Mouse (Mus musculus) liver, adult 2 months (tissue): ENCODE data around the gene Fam32a. TPM values are rescaled to one million over a fixed set of nuclear protein-coding genes. Genes with fewer than 3 reads are reported as not detected.

ENCODE experiments used
- DNase-seq: peaks from one replicate; pipeline ENCODE4 v3.0.0-alpha.2; 2011; ENCODE audit warnings: low read depth, low spot score; ENCODE audit errors: extremely low read depth
- H3K27ac ChIP-seq: fragments of 200-500 bp; replicated peaks from 2 replicates; pipeline ENCODE4 v1.5.1; 2012; ENCODE audit warnings: low read depth, mild to moderate bottlenecking, control low read depth, inconsistent platforms, low read length; ENCODE audit not compliant: insufficient read depth
- H3K27me3 ChIP-seq: fragments of 200-500 bp; 2 replicates; pipeline ENCODE4 v1.6.1; 2012; ENCODE audit warnings: mild to moderate bottlenecking, moderate library complexity, low read length, inconsistent platforms; ENCODE audit not compliant: control insufficient read depth, insufficient read depth
- H3K36me3 ChIP-seq: fragments of 200-500 bp; 2 replicates; pipeline ENCODE4 v1.6.1; 2012; ENCODE audit warnings: low read length, inconsistent platforms; ENCODE audit not compliant: control insufficient read depth, insufficient read depth
- H3K4me1 ChIP-seq: fragments of 200-500 bp; 2 replicates; pipeline ENCODE4 v1.6.1; 2011; ENCODE audit warnings: low read length; ENCODE audit not compliant: control insufficient read depth, insufficient read depth
- H3K4me3 ChIP-seq: fragments of 200-500 bp; 2 replicates; pipeline ENCODE4 v1.5.1; 2011; ENCODE audit warnings: low read depth, mild to moderate bottlenecking, control low read depth, low read length, moderate library complexity; ENCODE audit not compliant: insufficient read depth
- H3K79me2 ChIP-seq: fragments of 200-500 bp; 2 replicates; pipeline ENCODE4 v1.6.1; 2012; ENCODE audit warnings: inconsistent platforms, mild to moderate bottlenecking, low read length, moderate library complexity; ENCODE audit not compliant: control insufficient read depth, insufficient read depth
- H3K9ac ChIP-seq: fragments of 200-500 bp; 2 replicates; pipeline ENCODE4 v1.6.1; 2012; ENCODE audit warnings: low read depth, mild to moderate bottlenecking, control low read depth, inconsistent platforms, low read length
- CTCF ChIP-seq: fragments of 200-500 bp; IDR thresholded peaks from 2 replicates; pipeline ENCODE4 v1.5.1; 2011; ENCODE audit warnings: low read depth, low read length, control low read depth
- POLR2A ChIP-seq: fragments of 200-500 bp; IDR thresholded peaks from 2 replicates; pipeline ENCODE4 v1.6.1; 2011; ENCODE audit warnings: low read length, control low read depth; ENCODE audit not compliant: insufficient read depth; ENCODE audit errors: extremely low read depth
- WGBS: fragments of 180-500 bp; shearing (Covaris S2); methylation state at CpG from one replicate; pipeline ENCODE4 v1.1.7; 2018; 5-methylcytosine and 5-hydroxymethylcytosine counted together
- polyA plus RNA-seq: library from polyadenylated mRNA; depleted of rRNA; stranded (reverse); fragments of >200 nt; gene quantifications from 2 replicates; pipeline ENCODE4 v1.2.3, GENCODE M21; 2012
- total RNA-seq: library from RNA; depleted of rRNA; stranded (reverse); fragments of >200 nt; gene quantifications from 2 replicates; pipeline ENCODE4 v1.2.3, GENCODE M21; 2014

The Fam32a gene
- total and polyA plus RNA-seq, 2 experiments: 18.8 to 28.6 TPM

DNA sequence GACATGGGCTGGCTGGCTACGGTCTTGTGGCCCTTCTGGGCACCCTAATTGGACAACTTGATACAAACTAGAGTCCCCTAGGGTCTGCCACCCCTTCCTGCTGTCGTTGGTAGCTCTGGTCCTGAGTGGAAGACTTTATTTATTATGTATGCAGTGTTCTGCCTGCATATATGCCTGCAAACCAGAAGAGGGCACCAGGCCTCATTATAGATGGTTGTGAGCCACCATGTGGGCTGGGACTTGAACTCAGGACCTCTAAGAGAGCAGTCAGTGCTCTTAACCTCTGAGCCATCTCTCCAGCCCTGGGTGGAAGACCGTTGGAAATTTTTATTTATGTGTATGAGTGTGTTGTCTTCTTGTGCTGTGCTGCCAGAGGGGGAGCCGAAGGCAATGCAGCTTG lies 1.2 kb downstream of the Fam32a start:
- Histone ChIP-seq H3K36me3 (peaks cover 4% of the 10 kb centered on the region; the same call in 1 of the 2 replicates), H3K4me1 (peaks cover 8% of the 10 kb centered on the region), H3K79me2 (no peaks in the 10 kb centered on the region), H3K4me3 (no peak overlapping the region), H3K9ac (peak overlapping the region; percentile 15), H3K27me3 (no peaks in the 10 kb centered on the region), H3K27ac (no peak overlapping the region; the same call in 1 of the 2 replicates)
- WGBS: 49% methylated on average over 4 of the region's 4 CpGs
- peak; percentile 43 for DNase-seq
- TF ChIP-seq CTCF (no peak; the same call in 1 of the 2 replicates), POLR2A (no peak)

- Histone ChIP-seq H3K4me1 (peaks cover 3% of the 10 kb centered on the region; the same call in 1 of the 2 replicates), H3K27ac (no peak overlapping the region), H3K4me3 (no peak overlapping the region), H3K9ac (no peak overlapping the region), H3K27me3 (no peaks in the 10 kb centered on the region), H3K79me2 (no peaks in the 10 kb centered on the region), H3K36me3 (peaks cover 4% of the 10 kb centered on the region; the same call in 1 of the 2 replicates)
- peak; percentile 71 for DNase-seq
- 33% methylated on average over 5 of the region's 5 CpGs for whole genome bisulfite sequencing
- TF ChIP-seq POLR2A (no peak), CTCF (no peak)
Measured at GRCm38 (mm10) chr8:72222656-72223055, 3.1 kb downstream of the Fam32a start.

GRCm38 (mm10) chr8:72239499-72240402 lies 20.2 kb downstream of the Fam32a start, which contains the start of gene Ap1m1:
Ap1m1 (plus strand) TSS chr8:72240018.
- Histone ChIP-seq H3K4me1 (peaks cover 14% of the 10 kb centered on the region), H3K27me3 (no peaks in the 10 kb centered on the region), H3K9ac (peak within 1 kb of the TSS; percentile 73), H3K36me3 (no peaks in the 10 kb centered on the region), H3K27ac (peak within 1 kb of the TSS; percentile 68), H3K4me3 (peak within 1 kb of the TSS; percentile 69), H3K79me2 (peaks cover 12% of the 10 kb centered on the region; the same call in 1 of the 2 replicates)
- TF ChIP-seq CTCF (peak; percentile 64), POLR2A (no peak)
- DNase-seq: peak; percentile 95
- under 1% methylated on average over 54 of the region's 54 CpGs for WGBS

GRCm38 (mm10) chr8:72240403-72240763 lies 20.9 kb downstream of the Fam32a start:
- no peak for TF ChIP-seq CTCF
- TF ChIP-seq POLR2A: no peak
- peak overlapping the region; percentile 73 for H3K9ac ChIP-seq

GRCm38 (mm10) chr8:72240951-72241350 lies 21.4 kb downstream of the Fam32a start:
- Histone ChIP-seq H3K27me3 (no peaks in the 10 kb centered on the region), H3K4me3 (no peak overlapping the region), H3K36me3 (no peaks in the 10 kb centered on the region), H3K27ac (no peak overlapping the region), H3K79me2 (peaks cover 12% of the 10 kb centered on the region; the same call in 1 of the 2 replicates), H3K9ac (no peak overlapping the region), H3K4me1 (peaks cover 14% of the 10 kb centered on the region)
- TF ChIP-seq POLR2A: no peak
- no peak for TF ChIP-seq CTCF
- 63% methylated on average over 7 of the region's 7 CpGs for WGBS
- DNase-seq: no peak

More at GRCm38 (mm10) chr8:72240403-72240763, 20.9 kb downstream of the Fam32a start:
- no peak for DNase-seq
- H3K27ac ChIP-seq: peak overlapping the region; percentile 68
- peak overlapping the region; percentile 69 for H3K4me3 ChIP-seq
- no peaks in the 10 kb centered on the region for H3K27me3 ChIP-seq
- no peaks in the 10 kb centered on the region for H3K36me3 ChIP-seq
- peaks cover 12% of the 10 kb centered on the region; the same call in 1 of the 2 replicates for H3K79me2 ChIP-seq
- 3% methylated on average over 24 of the region's 24 CpGs for WGBS
- H3K4me1 ChIP-seq: peaks cover 14% of the 10 kb centered on the region
